Mouse (Mus musculus): Measurements from ENCODE around the gene Wdr63. TPM values are rescaled to one million over a fixed set of nuclear protein-coding genes. Genes with fewer than 3 reads are reported as not detected.

The Wdr63 gene
- polyA plus RNA-seq, 1 experiment = 63.7 TPM

GRCm38 (mm10) chr3:146122807-146123463 lies 15.0 kb upstream of the Wdr63 start:
- Histone ChIP-seq H3K27me3 (ENCODE audit: control insufficient read depth, insufficient read depth, low read length) (no peaks in the 10 kb centered on the region), H3K4me1 (ENCODE audit: control insufficient read depth, insufficient read depth, low read length) (no peaks in the 10 kb centered on the region), H3K27ac (ENCODE audit: control insufficient read depth, insufficient read depth, low read depth, low read length) (no peak overlapping the region), H3K36me3 (ENCODE audit: control insufficient read depth, insufficient read depth, low read length) (no peaks in the 10 kb centered on the region), H3K4me3 (ENCODE audit: control insufficient read depth, low read depth, low read length) (no peak overlapping the region)
- TF ChIP-seq CTCF (IDR thresholded peaks at IDR 0.05; ENCODE audit: control insufficient read depth, insufficient read depth, insufficient replicate concordance, low read depth, low read length) (no peak), POLR2A (IDR thresholded peaks at IDR 0.05; ENCODE audit: control insufficient read depth, low read depth, low read length) (no peak)

GRCm38 (mm10) chr3:146122125-146122420 lies 14.1 kb upstream of the Wdr63 start:
- no peak for TF ChIP-seq POLR2A (IDR thresholded peaks at IDR 0.05; ENCODE audit: control insufficient read depth, low read depth, low read length)
- no peak for TF ChIP-seq CTCF (IDR thresholded peaks at IDR 0.05; ENCODE audit: control insufficient read depth, insufficient read depth, insufficient replicate concordance, low read depth, low read length)
- H3K27me3 ChIP-seq (ENCODE audit: control insufficient read depth, insufficient read depth, low read length) = no peaks in the 10 kb centered on the region
- H3K27ac ChIP-seq (ENCODE audit: control insufficient read depth, insufficient read depth, low read depth, low read length) = no peak overlapping the region
- H3K4me1 ChIP-seq (ENCODE audit: control insufficient read depth, insufficient read depth, low read length) = peaks cover 3% of the 10 kb centered on the region
- H3K4me3 ChIP-seq (ENCODE audit: control insufficient read depth, low read depth, low read length) = no peak overlapping the region
- H3K36me3 ChIP-seq (ENCODE audit: control insufficient read depth, insufficient read depth, low read length) = no peaks in the 10 kb centered on the region

- Histone ChIP-seq H3K36me3 (ENCODE audit: control insufficient read depth, insufficient read depth, low read length) (no peaks in the 10 kb centered on the region), H3K27me3 (ENCODE audit: control insufficient read depth, insufficient read depth, low read length) (no peaks in the 10 kb centered on the region), H3K4me3 (ENCODE audit: control insufficient read depth, low read depth, low read length) (no peak overlapping the region), H3K4me1 (ENCODE audit: control insufficient read depth, insufficient read depth, low read length) (peaks cover 4% of the 10 kb centered on the region), H3K27ac (ENCODE audit: control insufficient read depth, insufficient read depth, low read depth, low read length) (no peak overlapping the region)
- TF ChIP-seq POLR2A (IDR thresholded peaks at IDR 0.05; ENCODE audit: control insufficient read depth, low read depth, low read length) = no peak
- TF ChIP-seq CTCF (IDR thresholded peaks at IDR 0.05; ENCODE audit: control insufficient read depth, insufficient read depth, insufficient replicate concordance, low read depth, low read length) = no peak
Measured at GRCm38 (mm10) chr3:146121310-146122124, 13.6 kb upstream of the Wdr63 start.

DNA sequence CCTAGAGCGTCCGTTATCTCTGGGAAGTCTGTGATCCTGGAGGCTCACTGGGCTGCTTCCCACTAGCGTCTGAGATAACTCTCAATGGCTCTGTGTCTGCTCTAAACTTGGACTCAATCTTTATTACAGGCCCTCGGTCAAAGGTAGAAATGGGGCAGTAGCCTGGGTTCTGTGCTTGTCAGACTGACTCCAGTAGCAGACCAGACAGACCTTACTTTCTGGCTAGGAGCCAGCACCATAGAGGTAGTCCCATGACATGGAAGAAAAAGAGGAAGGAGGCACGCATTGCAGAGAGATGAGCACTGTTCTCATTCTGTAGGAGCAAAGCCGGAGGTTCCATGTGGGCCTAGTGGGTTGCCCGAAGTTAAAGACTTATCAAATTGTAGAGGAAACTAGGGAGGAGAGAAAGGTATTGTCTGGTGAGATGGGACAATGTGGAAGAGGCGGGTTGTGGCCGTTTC lies 10.1 kb upstream of the Wdr63 start:
- no peaks in the 10 kb centered on the region for H3K36me3 ChIP-seq (ENCODE audit: control insufficient read depth, insufficient read depth, low read length)
- H3K27ac ChIP-seq (ENCODE audit: control insufficient read depth, insufficient read depth, low read depth, low read length) = no peak overlapping the region
- TF ChIP-seq CTCF (IDR thresholded peaks at IDR 0.05; ENCODE audit: control insufficient read depth, insufficient read depth, insufficient replicate concordance, low read depth, low read length) (no peak), POLR2A (IDR thresholded peaks at IDR 0.05; ENCODE audit: control insufficient read depth, low read depth, low read length) (no peak)
- H3K4me1 ChIP-seq (ENCODE audit: control insufficient read depth, insufficient read depth, low read length) = peaks cover 4% of the 10 kb centered on the region
- H3K27me3 ChIP-seq (ENCODE audit: control insufficient read depth, insufficient read depth, low read length) = no peaks in the 10 kb centered on the region
- no peak overlapping the region for H3K4me3 ChIP-seq (ENCODE audit: control insufficient read depth, low read depth, low read length)

DNA sequence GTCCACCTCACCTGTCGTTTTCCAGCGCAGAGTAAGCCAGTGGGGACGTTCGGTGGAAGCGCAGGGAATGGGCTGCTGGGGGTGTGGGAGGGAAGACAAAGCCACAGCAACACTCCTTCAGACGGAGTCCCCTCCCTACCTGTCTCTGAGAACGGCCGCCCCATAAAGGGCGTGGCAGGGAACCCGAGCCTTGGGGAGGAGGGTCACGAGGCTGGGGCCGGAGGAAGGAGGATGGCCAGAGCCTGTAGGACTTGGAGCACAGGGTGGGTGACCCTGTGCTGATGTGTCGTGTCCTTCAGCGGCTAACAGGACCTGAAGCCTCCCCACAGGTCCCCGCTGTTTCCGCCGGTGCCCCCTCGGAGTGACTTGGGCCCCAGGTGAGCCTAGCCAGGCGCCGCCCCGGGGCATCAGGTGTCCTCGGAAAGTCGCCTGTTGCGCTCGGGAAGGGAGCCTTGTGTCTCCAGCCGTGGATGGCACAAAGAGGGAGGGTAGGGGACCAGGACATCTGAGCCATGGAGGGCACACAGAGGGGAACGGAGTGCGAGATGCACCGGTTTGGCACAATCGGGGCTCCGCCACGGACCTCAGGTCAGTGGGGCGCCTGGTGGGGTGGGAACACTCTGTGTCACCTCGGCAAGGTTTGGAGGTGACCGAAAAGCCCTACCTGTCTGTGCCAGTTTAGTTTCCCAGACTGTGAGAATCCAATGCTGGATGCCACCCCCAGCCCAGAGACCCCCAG lies 9.5 kb upstream of the Wdr63 start, which contains the start of gene Mcoln3:
Mcoln3 (plus strand) TSS at position 193 of the 739 bp plus-strand sequence.
- H3K27me3 ChIP-seq (ENCODE audit: control insufficient read depth, insufficient read depth, low read length) = no peaks in the 10 kb centered on the region
- no peak for TF ChIP-seq POLR2A (IDR thresholded peaks at IDR 0.05; ENCODE audit: control insufficient read depth, low read depth, low read length)
- TF ChIP-seq CTCF (IDR thresholded peaks at IDR 0.05; ENCODE audit: control insufficient read depth, insufficient read depth, insufficient replicate concordance, low read depth, low read length) = no peak

GRCm38 (mm10) chr3:146110916-146111315 lies 3.0 kb upstream of the Wdr63 start:
- Histone ChIP-seq H3K27ac (ENCODE audit: control insufficient read depth, insufficient read depth, low read depth, low read length) (no peak overlapping the region; the same call in 1 of the 2 replicates), H3K4me1 (ENCODE audit: control insufficient read depth, insufficient read depth, low read length) (peaks cover 6% of the 10 kb centered on the region), H3K4me3 (ENCODE audit: control insufficient read depth, low read depth, low read length) (no peak overlapping the region), H3K27me3 (ENCODE audit: control insufficient read depth, insufficient read depth, low read length) (no peaks in the 10 kb centered on the region), H3K36me3 (ENCODE audit: control insufficient read depth, insufficient read depth, low read length) (no peaks in the 10 kb centered on the region)
- TF ChIP-seq CTCF (IDR thresholded peaks at IDR 0.05; ENCODE audit: control insufficient read depth, insufficient read depth, insufficient replicate concordance, low read depth, low read length) (no peak), POLR2A (IDR thresholded peaks at IDR 0.05; ENCODE audit: control insufficient read depth, low read depth, low read length) (no peak)

More for the DNA sequence above, 9.5 kb upstream of the Wdr63 start, which contains the start of gene Mcoln3:
- no peak within 1 kb of the TSS; the same call in 1 of the 2 replicates for H3K4me3 ChIP-seq (ENCODE audit: control insufficient read depth, low read depth, low read length)
- H3K27ac ChIP-seq (ENCODE audit: control insufficient read depth, insufficient read depth, low read depth, low read length) = no peak within 1 kb of the TSS
- peaks cover 4% of the 10 kb centered on the region for H3K4me1 ChIP-seq (ENCODE audit: control insufficient read depth, insufficient read depth, low read length)
- H3K36me3 ChIP-seq (ENCODE audit: control insufficient read depth, insufficient read depth, low read length) = no peaks in the 10 kb centered on the region

DNA sequence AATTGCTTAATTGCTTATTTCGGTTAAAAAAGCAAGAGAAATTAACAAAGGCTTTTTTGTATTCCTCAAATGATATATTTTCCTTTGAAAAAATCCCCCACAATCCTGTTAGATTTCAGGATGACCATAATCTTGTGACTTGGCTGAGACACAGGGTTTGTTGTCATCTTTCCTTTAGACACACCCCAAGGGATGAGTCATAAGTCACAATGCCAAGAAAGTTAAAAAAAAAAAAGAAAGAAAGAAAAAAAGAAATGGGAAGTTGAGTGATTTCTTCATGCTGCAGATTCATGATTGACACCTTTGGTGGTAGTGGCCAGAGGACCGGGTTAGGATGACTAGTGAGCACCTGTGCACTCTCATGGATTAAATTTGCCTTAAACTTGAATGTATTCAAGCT lies 2.4 kb upstream of the Wdr63 start:
- H3K27me3 ChIP-seq (ENCODE audit: control insufficient read depth, insufficient read depth, low read length) = no peaks in the 10 kb centered on the region
- H3K4me1 ChIP-seq (ENCODE audit: control insufficient read depth, insufficient read depth, low read length) = peaks cover 6% of the 10 kb centered on the region
- H3K36me3 ChIP-seq (ENCODE audit: control insufficient read depth, insufficient read depth, low read length) = no peaks in the 10 kb centered on the region
- TF ChIP-seq CTCF (IDR thresholded peaks at IDR 0.05; ENCODE audit: control insufficient read depth, insufficient read depth, insufficient replicate concordance, low read depth, low read length) (no peak), POLR2A (IDR thresholded peaks at IDR 0.05; ENCODE audit: control insufficient read depth, low read depth, low read length) (no peak)
- H3K4me3 ChIP-seq (ENCODE audit: control insufficient read depth, low read depth, low read length) = no peak overlapping the region
- no peak overlapping the region for H3K27ac ChIP-seq (ENCODE audit: control insufficient read depth, insufficient read depth, low read depth, low read length)

Data from testis, adult 2 months (tissue).